Mouse (Mus musculus) liver, postnatal 0 days (tissue): ENCODE data around the gene Efcab12. TPM values are rescaled to one million over a fixed set of nuclear protein-coding genes. Genes with fewer than 3 reads are reported as not detected.
A peak's percentile ranks its signal among the peaks of the same experiment; 100 is the strongest.

Experiments
- ATAC-seq: fragments of 200-750 bp; cut with Nextera tagmentation; 2 replicates; pipeline ENCODE4 v1.8.0; 2017; ENCODE audit warnings: mild to moderate bottlenecking, moderate library complexity
- DNase-seq: peaks from one replicate; pipeline ENCODE4 v3.0.0-alpha.2; 2016
- H3K27ac ChIP-seq: fragments of 300-500 bp; sonication (generic); 2 replicates; pipeline ENCODE4 v1.5.1; 2014; ENCODE audit warnings: antibody characterized with exemption, moderate library complexity, mild to moderate bottlenecking, low read depth
- H3K27me3 ChIP-seq: fragments of 300-500 bp; sonication (generic); 2 replicates; pipeline ENCODE4 v1.6.1; 2014; ENCODE audit warnings: low read length, control low read depth, mixed read lengths; ENCODE audit not compliant: insufficient read depth
- H3K36me3 ChIP-seq: fragments of 300-500 bp; sonication (generic); replicated peaks from 2 replicates; pipeline ENCODE4 v1.6.1; 2014; ENCODE audit warnings: mild to moderate bottlenecking, control low read depth, low read length, moderate library complexity, mixed read lengths; ENCODE audit not compliant: insufficient read depth
- H3K4me1 ChIP-seq: fragments of 300-500 bp; sonication (generic); 2 replicates; pipeline ENCODE4 v1.6.1; 2014; ENCODE audit warnings: antibody characterized with exemption, mild to moderate bottlenecking, control low read depth; ENCODE audit not compliant: insufficient read depth
- H3K4me2 ChIP-seq: fragments of 300-500 bp; sonication (generic); 2 replicates; pipeline ENCODE4 v1.6.1; 2014; ENCODE audit warnings: low read depth, mild to moderate bottlenecking, low read length, moderate library complexity, mixed read lengths
- H3K4me3 ChIP-seq: fragments of 300-500 bp; sonication (generic); 2 replicates; pipeline ENCODE4 v1.5.1; 2014; ENCODE audit warnings: low read depth, low read length
- H3K9ac ChIP-seq: fragments of 300-500 bp; sonication (generic); replicated peaks from 2 replicates; pipeline ENCODE4 v1.6.1; 2014; ENCODE audit warnings: mild to moderate bottlenecking, moderate library complexity
- H3K9me3 ChIP-seq: fragments of 300-500 bp; sonication (generic); 2 replicates; pipeline ENCODE4 v1.6.1; 2016; ENCODE audit warnings: mild to moderate bottlenecking, control low read depth, low read length, mixed read lengths
- CTCF ChIP-seq: sonication (generic); IDR thresholded peaks from 2 replicates; pipeline ENCODE4 v1.5.1; 2016; ENCODE audit warnings: antibody characterized with exemption, low read depth
- EP300 ChIP-seq: IDR thresholded peaks from 2 replicates; pipeline ENCODE4 v1.6.1; 2016; ENCODE audit warnings: antibody characterized with exemption, low read depth, mild to moderate bottlenecking
- WGBS: fragments of 180-500 bp; shearing (Covaris S2); extraction: QIAGEN DNeasy Blood & Tissue Kit; methylation state at CpG from one replicate; pipeline ENCODE4 v1.1.7; 2014; ENCODE audit not compliant: insufficient replicate concordance; 5-methylcytosine and 5-hydroxymethylcytosine counted together
- polyA plus RNA-seq: library from polyadenylated mRNA; unstranded; fragments of >200 nt; fragmentation: Nextera tagmentation; extraction: Ambion mirVana; gene quantifications from 2 replicates; pipeline ENCODE4 v1.2.1, GENCODE M21; 2015

The Efcab12 gene
- polyA plus RNA-seq, 1 experiment from 2014 or later = not detected

DNA sequence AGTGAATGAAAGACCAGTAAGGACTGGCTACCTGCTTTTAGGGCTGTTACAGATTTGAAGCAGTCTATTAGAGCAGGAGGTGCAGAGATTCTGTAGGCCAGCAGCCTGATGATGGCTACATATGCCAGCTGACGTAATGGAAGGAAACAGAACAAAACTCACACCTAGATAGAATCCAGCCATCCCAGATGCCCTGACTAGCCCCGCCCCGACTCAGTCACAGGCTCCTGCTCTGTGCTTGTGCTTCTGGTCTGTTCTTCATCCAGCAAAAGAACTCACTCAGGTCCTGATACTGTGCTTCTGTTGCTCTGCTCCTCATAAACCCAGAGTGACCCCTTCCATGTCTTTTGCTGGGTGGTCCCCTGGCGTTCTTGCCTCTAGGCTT, 18.1 kb upstream of the Efcab12 start:
- Histone ChIP-seq H3K4me3 (no peak overlapping the region), H3K4me1 (peaks cover 23% of the 10 kb centered on the region), H3K27ac (no peak overlapping the region), H3K9ac (no peak overlapping the region), H3K27me3 (no peaks in the 10 kb centered on the region), H3K4me2 (no peak overlapping the region), H3K9me3 (no peaks in the 10 kb centered on the region), H3K36me3 (no peaks in the 10 kb centered on the region)
- 76% methylated on average over 4 of the region's 4 CpGs for WGBS
- DNase-seq (no peak), ATAC-seq (no peak)
- TF ChIP-seq CTCF (no peak), EP300 (no peak)

DNA sequence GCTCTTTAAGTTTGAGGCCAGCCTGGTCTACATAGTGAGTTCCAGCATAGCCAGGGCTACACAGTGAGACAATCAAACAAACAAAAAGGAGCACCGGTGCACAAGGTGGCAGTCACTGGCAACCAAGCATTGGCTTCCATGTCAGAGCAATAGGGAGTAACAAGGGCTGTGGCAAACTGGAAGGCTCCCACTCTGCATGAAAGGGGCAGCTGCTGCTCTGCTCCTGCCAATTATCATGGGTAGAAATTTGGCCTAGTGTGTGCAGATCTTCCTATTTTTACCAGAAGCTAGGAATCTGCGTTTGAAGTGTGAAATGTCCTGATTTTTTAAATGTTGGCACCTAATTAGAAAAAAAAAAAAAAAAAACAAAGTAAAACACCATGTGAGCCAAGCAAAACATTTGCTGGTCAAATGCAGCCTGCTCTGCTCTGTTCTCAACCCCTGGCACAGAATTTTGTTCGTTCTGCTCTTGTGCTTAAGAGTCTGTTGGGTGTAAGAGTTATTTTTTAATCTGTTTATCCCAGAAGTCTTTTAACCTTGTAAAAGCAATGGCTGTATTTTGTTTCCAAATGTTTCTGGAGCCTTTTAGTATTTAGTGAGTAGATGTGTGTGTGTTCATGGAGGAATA, 17.6 kb upstream of the Efcab12 start:
- Histone ChIP-seq H3K9me3 (no peaks in the 10 kb centered on the region), H3K4me1 (peaks cover 23% of the 10 kb centered on the region), H3K27me3 (no peaks in the 10 kb centered on the region), H3K4me2 (no peak overlapping the region), H3K4me3 (no peak overlapping the region), H3K9ac (no peak overlapping the region), H3K27ac (no peak overlapping the region), H3K36me3 (no peaks in the 10 kb centered on the region)
- no peak for TF ChIP-seq EP300
- no peak for TF ChIP-seq CTCF
- no peak for ATAC-seq
- WGBS = 67% methylated on average over 3 of the region's 3 CpGs
- DNase-seq = no peak

DNA sequence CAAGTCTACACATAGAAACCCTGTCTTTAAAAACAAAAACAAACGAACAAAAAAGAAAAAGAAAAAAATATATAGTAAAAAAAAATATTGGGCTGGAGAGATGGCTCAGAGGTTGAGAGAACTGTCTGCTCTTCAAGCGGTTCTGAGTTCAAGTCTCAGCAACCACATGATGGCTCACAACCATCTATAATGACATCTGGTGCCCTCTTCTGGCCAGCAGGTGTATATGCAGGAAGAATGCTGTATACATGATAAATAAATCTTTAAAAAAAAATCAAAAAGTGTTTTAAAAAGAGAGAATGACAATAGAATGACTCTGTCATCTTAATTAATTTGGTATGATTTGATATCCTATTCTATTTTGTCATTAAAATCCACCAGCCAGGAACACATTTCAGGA, 16.2 kb upstream of the Efcab12 start:
- H3K27me3 ChIP-seq = no peaks in the 10 kb centered on the region
- no peak overlapping the region for H3K9ac ChIP-seq
- no peak overlapping the region for H3K4me3 ChIP-seq
- 71% methylated on average over 2 of the region's 2 CpGs for WGBS
- no peaks in the 10 kb centered on the region for H3K9me3 ChIP-seq
- no peak for DNase-seq
- peak; percentile 74 for TF ChIP-seq CTCF
- TF ChIP-seq EP300 = no peak
- peaks cover 23% of the 10 kb centered on the region for H3K4me1 ChIP-seq
- no peak overlapping the region for H3K27ac ChIP-seq
- H3K36me3 ChIP-seq = peaks cover 5% of the 10 kb centered on the region; the same call in 1 of the 2 replicates
- H3K4me2 ChIP-seq = no peak overlapping the region
- no peak for ATAC-seq

DNA sequence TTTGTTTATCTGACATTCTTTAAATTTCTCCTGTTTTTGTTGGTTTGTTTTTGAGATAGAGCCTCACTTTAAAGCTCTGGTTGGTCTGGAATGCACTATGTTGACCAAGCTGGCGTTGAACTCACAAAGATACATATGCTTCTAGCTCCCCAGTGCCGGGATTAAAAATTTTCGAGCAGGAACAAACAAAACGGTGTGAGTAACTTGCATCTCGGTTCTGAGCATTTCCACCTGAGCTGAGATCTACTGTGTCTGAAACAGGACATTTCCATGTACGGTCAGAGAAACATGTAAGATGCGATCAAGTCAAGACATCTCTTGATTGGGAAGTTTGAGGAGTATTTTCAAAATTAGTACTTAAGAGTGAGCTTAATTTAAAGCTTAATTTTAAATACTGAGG, 15.8 kb upstream of the Efcab12 start:
- 55% methylated on average over 7 of the region's 7 CpGs for WGBS
- Histone ChIP-seq H3K27ac (peak overlapping the region; percentile 58), H3K9me3 (no peaks in the 10 kb centered on the region), H3K9ac (peak overlapping the region; percentile 56; the same call in 1 of the 2 replicates), H3K4me3 (peak overlapping the region; percentile 67), H3K4me2 (peak overlapping the region; percentile 90), H3K4me1 (peaks cover 25% of the 10 kb centered on the region), H3K36me3 (peaks cover 5% of the 10 kb centered on the region), H3K27me3 (no peaks in the 10 kb centered on the region)
- TF ChIP-seq EP300 = no peak
- TF ChIP-seq CTCF = no peak
- no peak for DNase-seq
- ATAC-seq = no peak

DNA sequence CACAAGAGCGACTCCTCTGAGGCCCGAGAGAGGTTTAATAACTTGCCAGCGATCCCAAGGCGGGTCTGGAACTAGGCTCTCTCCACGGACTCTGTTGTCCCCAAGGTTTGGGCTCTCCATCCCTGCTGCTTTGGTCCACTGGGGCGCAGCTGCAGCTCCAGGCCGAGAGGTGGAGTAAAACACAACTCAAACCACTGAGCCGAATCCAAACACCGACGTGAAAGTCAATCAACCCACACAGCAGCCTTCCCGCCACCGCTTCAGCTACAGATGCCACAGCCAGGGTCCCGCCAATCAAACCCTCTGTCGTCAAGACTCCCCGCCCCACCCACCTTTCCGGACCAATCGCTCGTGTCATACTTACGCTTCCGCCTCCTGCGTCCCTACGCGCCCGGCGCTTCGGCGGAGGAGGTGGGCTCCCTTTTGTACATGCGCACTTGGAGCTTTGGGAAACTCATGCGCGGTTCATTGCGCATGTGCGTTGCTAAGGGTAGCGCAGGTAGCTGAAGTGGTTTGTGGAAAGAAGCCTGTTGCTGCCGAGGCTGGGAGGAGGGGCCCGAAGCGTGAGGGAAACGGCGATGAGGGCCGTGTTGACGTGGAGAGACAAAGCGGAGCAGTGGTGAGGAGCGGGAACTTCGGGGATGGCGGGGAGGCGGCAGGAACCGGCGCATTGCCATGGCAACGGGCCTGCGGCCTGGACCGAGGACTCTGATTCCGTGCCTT, 15.0 kb upstream of the Efcab12 start, which contains the start of the genes Mbd4 and Ift122:
Gene Mbd4 (minus strand): TSS at position 281 of the 723 bp plus-strand sequence.
Gene Ift122 (plus strand): TSS at position 380 of the 723 bp plus-strand sequence.
- H3K4me1 ChIP-seq = peaks cover 23% of the 10 kb centered on the region
- H3K27me3 ChIP-seq = no peaks in the 10 kb centered on the region
- H3K4me2 ChIP-seq = peak within 1 kb of the TSS; percentile 90
- H3K27ac ChIP-seq = peak within 1 kb of the TSS; percentile 97
- peak; percentile 60 for TF ChIP-seq CTCF
- 0 out of 2 replicates have a peak, but pooled peaks have one; percentile 47 for TF ChIP-seq EP300
- DNase-seq (peak; percentile 99), ATAC-seq (peak; percentile 99)
- peak within 1 kb of the TSS; percentile 67 for H3K4me3 ChIP-seq
- H3K36me3 ChIP-seq = peaks cover 8% of the 10 kb centered on the region
- H3K9me3 ChIP-seq = no peaks in the 10 kb centered on the region
- H3K9ac ChIP-seq = peak within 1 kb of the TSS; percentile 77
- WGBS = 1% methylated on average over 51 of the region's 51 CpGs

DNA sequence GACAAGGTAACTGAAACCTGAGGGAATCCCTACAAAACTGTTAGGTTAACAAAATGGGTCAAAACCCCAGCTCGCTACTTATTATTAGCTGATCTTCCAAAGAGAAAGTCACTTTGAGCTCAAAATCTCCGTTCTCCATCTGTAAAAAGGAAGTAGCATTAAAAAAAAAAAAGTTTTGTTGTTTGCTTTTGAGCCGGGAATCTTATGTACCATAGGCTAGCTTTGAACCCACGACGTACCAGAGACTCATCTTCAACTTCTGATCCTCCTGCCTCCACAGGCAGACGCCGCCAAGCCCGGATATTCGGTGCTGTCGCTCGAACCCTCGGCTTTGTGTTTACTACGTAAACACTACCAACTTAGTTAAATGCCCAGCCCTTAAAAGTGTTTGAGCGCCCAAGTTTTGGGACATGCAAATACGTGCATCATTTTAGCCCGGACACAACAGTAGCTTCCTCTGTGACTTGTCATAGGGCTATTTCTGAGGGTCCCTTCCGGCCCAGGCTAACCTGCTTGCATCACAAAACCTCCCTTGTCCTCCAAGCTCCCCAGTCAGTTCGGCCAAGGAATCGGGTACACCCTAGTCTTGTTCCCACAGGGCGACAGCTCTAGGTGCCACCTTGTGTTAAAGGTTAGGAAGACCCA, 14.4 kb upstream of the Efcab12 start:
- Histone ChIP-seq H3K4me2 (peak overlapping the region; percentile 90), H3K27me3 (no peaks in the 10 kb centered on the region), H3K4me3 (peak overlapping the region; percentile 67), H3K4me1 (peaks cover 24% of the 10 kb centered on the region), H3K9ac (peak overlapping the region; percentile 77), H3K36me3 (peaks cover 8% of the 10 kb centered on the region), H3K27ac (peak overlapping the region; percentile 97), H3K9me3 (no peaks in the 10 kb centered on the region)
- no peak for ATAC-seq
- TF ChIP-seq CTCF = no peak
- TF ChIP-seq EP300 = no peak
- WGBS = 4% methylated on average over 20 of the region's 20 CpGs
- no peak for DNase-seq
